Mouse (Mus musculus) CH12.LX (cell line): ENCODE results near the gene Kif2b. TPM values are rescaled to one million over a fixed set of nuclear protein-coding genes. Genes with fewer than 3 reads are reported as not detected.

Experiments used
- DNase-seq: peaks from one replicate; pipeline ENCODE4 v3.0.0-alpha.2; 2013; ENCODE audit errors: extremely low read depth
- H3K27ac ChIP-seq: 2 replicates; pipeline ENCODE4 v1.5.1; 2012; ENCODE audit warnings: low read depth, mild to moderate bottlenecking, control low read depth, moderate library complexity; ENCODE audit not compliant: insufficient read depth
- H3K27me3 ChIP-seq: replicated peaks from 2 replicates; pipeline ENCODE3; 2012; ENCODE audit warnings: inconsistent platforms
- H3K36me3 ChIP-seq, 2 experiments: replicated peaks in 1 of 2; 2 replicates each; pipeline versions ENCODE3 to v1.6.1; 2012; ENCODE audit warnings: inconsistent platforms in 1 of 2, low read length in 1 of 2, mild to moderate bottlenecking in 1 of 2, mixed read lengths in 1 of 2, moderate library complexity in 1 of 2; ENCODE audit not compliant: control insufficient read depth in 1 of 2, insufficient read depth in 1 of 2
- H3K4me1 ChIP-seq, 2 experiments: 2 replicates each; pipeline ENCODE4 v1.6.1; 2012; ENCODE audit warnings: inconsistent platforms in 1 of 2, moderate library complexity in 1 of 2; ENCODE audit not compliant: insufficient read depth in 2 of 2, control insufficient read depth in 1 of 2
- H3K4me2 ChIP-seq: 2 replicates; pipeline ENCODE4 v1.6.1; 2012; ENCODE audit warnings: low read depth, mild to moderate bottlenecking, control low read depth; ENCODE audit not compliant: poor library complexity, insufficient read depth, severe bottlenecking
- H3K4me3 ChIP-seq, 3 experiments: fragments of 150-350 bp in 1 of 3; sonication (generic) in 1 of 3; replicated peaks in 1 of 3; 2 replicates each; pipeline versions ENCODE3 to v1.5.1; 2011 to 2012; ENCODE audit warnings: low read depth in 2 of 3, low read length in 2 of 3, mild to moderate bottlenecking in 2 of 3, moderate library complexity in 2 of 3, control low read depth in 1 of 3, improper control_type of control experiment in 1 of 3, inconsistent platforms in 1 of 3, mixed read lengths in 1 of 3; ENCODE audit not compliant: poor library complexity in 1 of 3
- H3K79me2 ChIP-seq: replicated peaks from 2 replicates; pipeline ENCODE4 v1.6.1; 2012; ENCODE audit warnings: mild to moderate bottlenecking, moderate library complexity; ENCODE audit not compliant: control insufficient read depth, poor library complexity, insufficient read depth, severe bottlenecking; ENCODE audit errors: extremely low read depth
- H3K9ac ChIP-seq: 2 replicates; pipeline ENCODE4 v1.6.1; 2012; ENCODE audit warnings: low read depth, mild to moderate bottlenecking, control low read depth, moderate library complexity; ENCODE audit not compliant: insufficient read depth
- H3K9me3 ChIP-seq: replicated peaks from 2 replicates; pipeline ENCODE3; 2012; ENCODE audit warnings: low read length, inconsistent platforms, mixed read lengths
- BHLHE40 ChIP-seq: IDR thresholded peaks from 2 replicates; pipeline ENCODE4 v1.6.1; 2011; ENCODE audit warnings: mild to moderate bottlenecking, low read depth, low read length, improper control_type of control experiment
- CHD1 ChIP-seq: IDR thresholded peaks from 2 replicates; pipeline ENCODE4 v1.6.1; 2012; ENCODE audit warnings: low read depth, low read length, improper control_type of control experiment, inconsistent platforms
- CHD2 ChIP-seq: IDR thresholded peaks from 2 replicates; pipeline ENCODE4 v1.6.1; 2011; ENCODE audit warnings: low read length, improper control_type of control experiment
- CTCF ChIP-seq, 2 experiments: IDR thresholded peaks in 1 of 2; conservative IDR thresholded peaks in 1 of 2; 2 replicates each; pipeline ENCODE4 v1.5.1; 2011 to 2012; ENCODE audit warnings: low read depth in 2 of 2, low read length in 2 of 2, improper control_type of control experiment in 1 of 2, inconsistent platforms in 1 of 2, mild to moderate bottlenecking in 1 of 2, moderate library complexity in 1 of 2
- ELF1 ChIP-seq: IDR thresholded peaks from 2 replicates; pipeline ENCODE4 v1.6.1; 2014; ENCODE audit warnings: low read depth, mild to moderate bottlenecking, inconsistent platforms, low read length, improper control_type of control experiment
- EP300 ChIP-seq: IDR thresholded peaks from 2 replicates; pipeline ENCODE4 v1.6.1; 2011; ENCODE audit warnings: low read length, improper control_type of control experiment
- ETS1 ChIP-seq: conservative IDR thresholded peaks from 2 replicates; pipeline ENCODE4 v1.6.1; 2012; ENCODE audit warnings: low read depth, mild to moderate bottlenecking, inconsistent platforms, low read length, improper control_type of control experiment, moderate library complexity
- HCFC1 ChIP-seq: IDR thresholded peaks from 2 replicates; pipeline ENCODE4 v1.6.1; 2012; ENCODE audit warnings: low read depth, mild to moderate bottlenecking, inconsistent platforms, low read length, improper control_type of control experiment
- IRF4 ChIP-seq: IDR thresholded peaks from 2 replicates; pipeline ENCODE4 v1.6.1; 2014; ENCODE audit warnings: low read depth, mild to moderate bottlenecking, inconsistent platforms, low read length, improper control_type of control experiment
- JUN ChIP-seq: IDR thresholded peaks from 2 replicates; pipeline ENCODE4 v1.6.1; 2011; ENCODE audit warnings: low read depth, mild to moderate bottlenecking, low read length, improper control_type of control experiment, moderate library complexity; ENCODE audit not compliant: insufficient read depth
- KAT2A ChIP-seq: IDR thresholded peaks from 2 replicates; pipeline ENCODE4 v1.6.1; 2012; ENCODE audit warnings: low read length, improper control_type of control experiment, inconsistent platforms; ENCODE audit not compliant: insufficient replicate concordance
- MAFK ChIP-seq: IDR thresholded peaks from 2 replicates; pipeline ENCODE4 v1.6.1; 2011; ENCODE audit warnings: low read length, improper control_type of control experiment; ENCODE audit not compliant: insufficient replicate concordance
- MAX ChIP-seq: IDR thresholded peaks from 2 replicates; pipeline ENCODE4 v1.6.1; 2011; ENCODE audit warnings: low read length, improper control_type of control experiment
- MXI1 ChIP-seq: IDR thresholded peaks from 2 replicates; pipeline ENCODE4 v1.6.1; 2011; ENCODE audit warnings: mild to moderate bottlenecking, low read depth, low read length, improper control_type of control experiment
- NRF1 ChIP-seq: IDR thresholded peaks from 2 replicates; pipeline ENCODE4 v1.6.1; 2014; ENCODE audit warnings: low read depth, mild to moderate bottlenecking, inconsistent platforms, low read length, improper control_type of control experiment, moderate library complexity
- POLR2A ChIP-seq: IDR thresholded peaks from 2 replicates; pipeline ENCODE4 v1.6.1; 2011; ENCODE audit warnings: low read depth, mild to moderate bottlenecking, improper control_type of control experiment, low read length
- SIN3A ChIP-seq: IDR thresholded peaks from 2 replicates; pipeline ENCODE4 v1.6.1; 2012; ENCODE audit warnings: low read length, improper control_type of control experiment, inconsistent platforms
- SMC3 ChIP-seq: IDR thresholded peaks from 2 replicates; pipeline ENCODE4 v1.6.1; 2011; ENCODE audit warnings: low read depth, low read length, improper control_type of control experiment
- TBP ChIP-seq: conservative IDR thresholded peaks from 2 replicates; pipeline ENCODE4 v1.6.1; 2011; ENCODE audit warnings: low read depth, low read length, improper control_type of control experiment
- TCF12 ChIP-seq: IDR thresholded peaks from 2 replicates; pipeline ENCODE4 v1.6.1; 2014; ENCODE audit warnings: low read depth, mild to moderate bottlenecking, inconsistent platforms, low read length, improper control_type of control experiment
- USF1 ChIP-seq: IDR thresholded peaks from 2 replicates; pipeline ENCODE4 v1.6.1; 2014; ENCODE audit warnings: low read depth, mild to moderate bottlenecking, inconsistent platforms, low read length, improper control_type of control experiment
- USF2 ChIP-seq: conservative IDR thresholded peaks from 2 replicates; pipeline ENCODE4 v1.6.1; 2011; ENCODE audit warnings: low read depth, low read length, improper control_type of control experiment
- ZC3H11A ChIP-seq: IDR thresholded peaks from 2 replicates; pipeline ENCODE4 v1.6.1; 2012; ENCODE audit warnings: low read depth, mild to moderate bottlenecking, inconsistent platforms, low read length, improper control_type of control experiment
- ZKSCAN1 ChIP-seq: IDR thresholded peaks from 2 replicates; pipeline ENCODE4 v1.6.1; 2012; ENCODE audit warnings: low read depth, inconsistent platforms, low read length, improper control_type of control experiment, borderline replicate concordance
- ZMIZ1 ChIP-seq: IDR thresholded peaks from 2 replicates; pipeline ENCODE4 v1.6.1; 2012; ENCODE audit warnings: low read depth, mild to moderate bottlenecking, inconsistent platforms, low read length, improper control_type of control experiment
- ZNF384 ChIP-seq: IDR thresholded peaks from 2 replicates; pipeline ENCODE4 v1.6.1; 2012; ENCODE audit warnings: low read depth, low read length, improper control_type of control experiment, inconsistent platforms
- dilution Hi-C: fragments of 300-500 bp; cut with MboI; formaldehyde crosslinking; loops from 2 replicates; pipeline ENCODE4 v1.14.3; 2020; ENCODE audit warnings: low sequenced_read_pairs; ENCODE audit not compliant: extremely low pct_unique_long_range_greater_than_20kb, extremely low pct_ligation_motif_present
- in situ Hi-C: fragments of 300-500 bp; cut with MboI; formaldehyde crosslinking; loops from 3 replicates; pipeline ENCODE4 v1.14.3; 2019; ENCODE audit warnings: low sequenced_read_pairs, low pct_ligation_motif_present, low pct_unique_long_range_greater_than_20kb, mixed read lengths
- polyA plus RNA-seq: library from polyadenylated mRNA; unstranded; fragments of >175 nt; gene quantifications from 2 replicates; pipeline ENCODE4 v1.2.1, GENCODE M21; 2012; ENCODE audit warnings: low read depth; ENCODE audit not compliant: insufficient read length
- total RNA-seq, 2 experiments: library from RNA; depleted of rRNA; stranded (reverse); fragments of 300-350 nt in 1 of 2; fragments of >200 nt in 1 of 2; gene quantifications; 2 replicates each; pipeline ENCODE4 v1.2.3; 2012 to 2014

Kif2b gene
- total and polyA plus RNA-seq, 3 experiments, result not detected

- Histone ChIP-seq H3K4me2 (no peak overlapping the region), H3K9me3 (peaks cover 61% of the 10 kb centered on the region), H3K36me3 (no peaks in the 10 kb centered on the region), H3K9ac (no peak overlapping the region), H3K4me1 (no peaks in the 10 kb centered on the region), H3K27me3 (no peaks in the 10 kb centered on the region), H3K4me3 (no peak overlapping the region), H3K27ac (no peak overlapping the region), H3K79me2 (no peaks in the 10 kb centered on the region)
- dilution Hi-C loops, result no loop called here
- TF ChIP-seq KAT2A (no peak), CHD2 (no peak), ZNF384 (no peak), USF2 (no peak), SIN3A (no peak), POLR2A (no peak), TBP (no peak), ZMIZ1 (no peak), ZKSCAN1 (no peak), IRF4 (no peak), MAFK (no peak), HCFC1 (no peak), NRF1 (no peak), EP300 (no peak)
- no peak for DNase-seq
- in situ Hi-C loops, result no loop called here
Observed at GRCm38 (mm10) chr11:91576856-91577255, 502 bp downstream of the Kif2b start.

- H3K27me3 ChIP-seq, result no peaks in the 10 kb centered on the region
- dilution Hi-C loops (no loop called here), in situ Hi-C loops (no loop called here)
Observed at GRCm38 (mm10) chr11:91575406-91575805, 2.0 kb downstream of the Kif2b start.

GRCm38 (mm10) chr11:91574477-91574876 lies 2.9 kb downstream of the Kif2b start:
- dilution Hi-C loops, result no loop called here
- Histone ChIP-seq H3K4me3 (no peak overlapping the region), H3K9ac (no peak overlapping the region), H3K9me3 (peaks cover 50% of the 10 kb centered on the region), H3K27ac (no peak overlapping the region), H3K79me2 (no peaks in the 10 kb centered on the region)
- in situ Hi-C loops, result no loop called here
- no peak for DNase-seq
- TF ChIP-seq ZNF384 (no peak), MXI1 (no peak), CTCF (conservative IDR thresholded peaks at IDR 0.05 in 1 of 2, IDR thresholded peaks at IDR 0.05 in 1 of 2; ENCODE audit: low read depth in 2 of 2, low read length in 2 of 2) (no peak), CHD1 (no peak), MAX (no peak), EP300 (no peak), USF2 (no peak), POLR2A (no peak), TBP (no peak), ZMIZ1 (no peak), BHLHE40 (no peak), ZC3H11A (no peak), ELF1 (no peak), SMC3 (no peak), CHD2 (no peak), JUN (no peak), TCF12 (no peak), ETS1 (no peak), USF1 (no peak)
- TF ChIP-seq, all 38 proteins: peak for 0
- Histone ChIP-seq H3K4me1 (no peaks in the 10 kb centered on the region), H3K27me3 (no peaks in the 10 kb centered on the region), H3K4me2 (no peak overlapping the region), H3K36me3 (no peaks in the 10 kb centered on the region)

More at GRCm38 (mm10) chr11:91575406-91575805, 2.0 kb downstream of the Kif2b start:
- H3K4me3 ChIP-seq, result no peak overlapping the region
- H3K9me3 ChIP-seq, result peaks cover 58% of the 10 kb centered on the region
- H3K9ac ChIP-seq, result no peak overlapping the region
- H3K79me2 ChIP-seq, result no peaks in the 10 kb centered on the region
- no peaks in the 10 kb centered on the region for H3K4me1 ChIP-seq
- no peak overlapping the region for H3K27ac ChIP-seq
- DNase-seq, result no peak
- no peaks in the 10 kb centered on the region for H3K36me3 ChIP-seq
- TF ChIP-seq USF2 (no peak), USF1 (no peak), SIN3A (no peak), ZKSCAN1 (no peak), ETS1 (no peak)
- H3K4me2 ChIP-seq, result no peak overlapping the region
